Mouse (Mus musculus): ENCODE results near the gene Tut1.
"Not testable (repeated sequence)": the region's sequence is repeated elsewhere in the genome, so short reads cannot be mapped to it uniquely, and the experiment has no call there.

Tut1 gene

GRCm38 (mm10) chr19:8984255-8984868 lies 30.7 kb downstream of the Tut1 start:
- peak; percentile 88 for DNase-seq

- DNase-seq = no peak
These were observed 32.2 kb downstream of the Tut1 start for GRCm38 (mm10) chr19:8985891-8986290.

GRCm38 (mm10) chr19:8987816-8988215 lies 34.2 kb downstream of the Tut1 start:
- no peak for DNase-seq

- DNase-seq = no peak
These were observed 34.9 kb downstream of the Tut1 start for GRCm38 (mm10) chr19:8988346-8989065.

GRCm38 (mm10) chr19:8989066-8989566 lies 35.5 kb downstream of the Tut1 start, which contains the start of gene Ahnak:
Ahnak (plus strand) TSS chr19:8989284.
- DNase-seq = no peak

GRCm38 (mm10) chr19:8989567-8990431 lies 36.2 kb downstream of the Tut1 start:
- DNase-seq = peak; percentile 53

- no peak for DNase-seq
These were observed 36.9 kb downstream of the Tut1 start for GRCm38 (mm10) chr19:8990432-8991102.

GRCm38 (mm10) chr19:8991245-8991870 lies 37.7 kb downstream of the Tut1 start:
- no peak for DNase-seq

- DNase-seq = no peak
These were observed 38.5 kb downstream of the Tut1 start for GRCm38 (mm10) chr19:8991871-8992735.

- peak; percentile 74 for DNase-seq
These were observed 39.4 kb downstream of the Tut1 start for GRCm38 (mm10) chr19:8992769-8993624.

GRCm38 (mm10) chr19:8993625-8993912 lies 39.9 kb downstream of the Tut1 start:
- no peak for DNase-seq

- DNase-seq = no peak
These were observed 41.4 kb downstream of the Tut1 start for GRCm38 (mm10) chr19:8994813-8995607.

GRCm38 (mm10) chr19:8996601-8997000 lies 43.0 kb downstream of the Tut1 start:
- no peak for DNase-seq

- DNase-seq = peak; percentile 45
These were observed 43.9 kb downstream of the Tut1 start for GRCm38 (mm10) chr19:8997546-8997945.

GRCm38 (mm10) chr19:8998546-8998945 lies 44.9 kb downstream of the Tut1 start:
- no peak for DNase-seq

GRCm38 (mm10) chr19:8999223-8999622 lies 45.6 kb downstream of the Tut1 start:
- DNase-seq = no peak

GRCm38 (mm10) chr19:9006915-9007314 lies 53.3 kb downstream of the Tut1 start:
- DNase-seq = not testable (repeated sequence)
